Mouse (Mus musculus): ENCODE measurements at regions not wholly inside any gene's neighbourhood (a gene's known extent, or its start where the extent isn't known, plus 50 kb on each side); places are given as distances from the start of the nearest gene placed in this dataset.

GRCm38 (mm10) chr19:49375754-49376619 is 1170.2 kb downstream of the Sorcs3 start:
- DNase-seq (ENCODE audit: low read depth, low spot score): no peak

- DNase-seq (ENCODE audit: low read depth, low spot score): no peak
Observed at GRCm38 (mm10) chr19:49379646-49380045, 1173.8 kb downstream of the Sorcs3 start.

GRCm38 (mm10) chr19:49396257-49396656 is 1190.4 kb downstream of the Sorcs3 start:
- DNase-seq (ENCODE audit: low read depth, low spot score): no peak

GRCm38 (mm10) chr19:49415326-49415725 is 1209.5 kb downstream of the Sorcs3 start:
- no peak for DNase-seq (ENCODE audit: low read depth, low spot score)

- DNase-seq (ENCODE audit: low read depth, low spot score): no peak
Observed at GRCm38 (mm10) chr19:49423059-49423900, 1217.5 kb downstream of the Sorcs3 start.

Measured in retina, postnatal 7 days (tissue).